ENCODE assay signal across 14 mouse cellular contexts in genomic region chr5:113149052-113149451, GRCm38 (mm10).
DNase-seq lines count a peak whose midpoint lies in the region; ATAC-seq and TF ChIP-seq lines count a peak whose summit lies in the region.
"Had no signal": no experiment of that assay in that cellular context is flagged by ENCODE, and none has a peak within 500 bp of the region (broad histone marks: within the 10 kb centered on the region; RNA-seq: fewer than 3 reads in every experiment).

No protein-coding gene starts in this region.

- no peaks in the 10 kb centered on the region for H3K9me3 ChIP-seq in embryonic facial prominence, embryonic 13.5 days
- no peaks in the 10 kb centered on the region for H3K9me3 ChIP-seq in limb, embryonic 15.5 days
- H3K9me3 ChIP-seq: liver, embryonic 13.5 days had no signal

- TF ChIP-seq CTCF in layer of hippocampus, adult 2 months (conservative IDR thresholded peaks at IDR 0.05), result no peak
- no peak for TF ChIP-seq CTCF in cortical plate, adult 2 months (IDR thresholded peaks at IDR 0.05; ENCODE audit: extremely low read depth, insufficient read depth, low read length)

- no peak for TF ChIP-seq POLR2A in cortical plate, adult 2 months (IDR thresholded peaks at IDR 0.05; ENCODE audit: extremely low read depth, insufficient read depth, low read length)

- no peak overlapping the region for H3K4me3 ChIP-seq in layer of hippocampus, adult 2 months
- H3K4me3 ChIP-seq in cortical plate, adult 2 months (ENCODE audit: insufficient read depth, low read length), result no peak overlapping the region
- no peak overlapping the region for H3K4me3 ChIP-seq in embryonic facial prominence, embryonic 13.5 days
- H3K4me3 ChIP-seq in limb, embryonic 15.5 days, result no peak overlapping the region
- H3K4me3 ChIP-seq: liver, embryonic 13.5 days had no signal

- ATAC-seq in embryonic facial prominence, embryonic 13.5 days (ENCODE audit: insufficient number of reproducible peaks, insufficient read depth, low FRiP score, low TSS enrichment, low read depth), result no peak
- ATAC-seq in limb, embryonic 15.5 days (ENCODE audit: insufficient number of reproducible peaks, low FRiP score, low TSS enrichment, low read depth), result no peak
- ATAC-seq: inflammation-experienced regulatory T-cells, adult 6 months had no signal

- H3K27ac ChIP-seq in layer of hippocampus, adult 2 months, result peak overlapping the region; percentile 36; the same call in 1 of the 2 replicates
- peak overlapping the region; percentile 13; the same call in 1 of the 2 replicates for H3K27ac ChIP-seq in cortical plate, adult 2 months (ENCODE audit: insufficient read depth, low read length)
- peak overlapping the region; percentile 40; the same call in 1 of the 2 replicates for H3K27ac ChIP-seq in embryonic facial prominence, embryonic 13.5 days
- H3K27ac ChIP-seq in limb, embryonic 15.5 days, result peak overlapping the region; percentile 35; the same call in 1 of the 2 replicates
- H3K27ac ChIP-seq: liver, embryonic 13.5 days had no signal

- intact Hi-C loops in heart, postnatal 25 days (cut with DNase I), result no loop called here

- no peaks in the 10 kb centered on the region for H3K36me3 ChIP-seq in embryonic facial prominence, embryonic 13.5 days
- no peaks in the 10 kb centered on the region for H3K36me3 ChIP-seq in limb, embryonic 15.5 days
- H3K36me3 ChIP-seq: G1E; liver, embryonic 13.5 days had no signal

- no peak overlapping the region for H3K9ac ChIP-seq in embryonic facial prominence, embryonic 13.5 days
- no peak overlapping the region for H3K9ac ChIP-seq in limb, embryonic 15.5 days
- H3K9ac ChIP-seq: liver, embryonic 13.5 days had no signal

- no peak for DNase-seq in layer of hippocampus, adult 2 months (ENCODE audit: low spot score in 2 of 2)
- DNase-seq in layer of hippocampus, adult 9-11 months, result no peak
- no peak for DNase-seq in cerebellum, postnatal 4 days (ENCODE audit: low spot score in 2 of 2)
- DNase-seq in heart, postnatal 25 days (ENCODE audit: low spot score), result no peak
- DNase-seq: cerebellum, adult 2 months; heart, postnatal 10 days; kidney, adult 9 months; liver, embryonic 13.5 days; lung, postnatal 14 days had no signal

- no peaks in the 10 kb centered on the region for H3K27me3 ChIP-seq in embryonic facial prominence, embryonic 13.5 days
- no peaks in the 10 kb centered on the region for H3K27me3 ChIP-seq in limb, embryonic 15.5 days
- H3K27me3 ChIP-seq: liver, embryonic 13.5 days had no signal

- H3K4me2 ChIP-seq in embryonic facial prominence, embryonic 13.5 days, result no peak overlapping the region
- no peak overlapping the region for H3K4me2 ChIP-seq in limb, embryonic 15.5 days
- H3K4me2 ChIP-seq: liver, embryonic 13.5 days had no signal

- 84% methylated on average over 7 of the region's 7 CpGs for WGBS in embryonic facial prominence, embryonic 13.5 days
- 89% methylated on average over 7 of the region's 7 CpGs for WGBS in limb, embryonic 15.5 days

- peaks cover 19% of the 10 kb centered on the region for H3K4me1 ChIP-seq in cortical plate, adult 2 months (ENCODE audit: control insufficient read depth, insufficient read depth, low read length)
- H3K4me1 ChIP-seq in embryonic facial prominence, embryonic 13.5 days, result peaks cover 57% of the 10 kb centered on the region
- H3K4me1 ChIP-seq in limb, embryonic 15.5 days, result peaks cover 58% of the 10 kb centered on the region
